In genomic region chr10:111009641-111010479, GRCm38 (mm10) we compare ENCODE assay signal across 8 mouse cellular contexts. TPM values are rescaled to one million over a fixed set of nuclear protein-coding genes. Genes with fewer than 3 reads are reported as not detected.
DNase-seq lines count a peak whose midpoint lies in the region; ATAC-seq and TF ChIP-seq lines count a peak whose summit lies in the region.

Zdhhc17 (minus strand) TSS chr10:111010140.

- no peak for TF ChIP-seq CTCF in ES-Bruce4 (IDR thresholded peaks at IDR 0.05; ENCODE audit: low read depth, low read length)
- TF ChIP-seq CTCF in heart, postnatal 0 days (IDR thresholded peaks at IDR 0.05; ENCODE audit: low read depth) = no peak
- no peak for TF ChIP-seq CTCF in stomach, postnatal 0 days (IDR thresholded peaks at IDR 0.05; ENCODE audit: low read depth)

- DNase-seq in heart, postnatal 0 days (ENCODE audit: low spot score) = peak; percentile 90
- peak; percentile 89 to 94 for DNase-seq in kidney, postnatal 4 days
- peak; percentile 87 for DNase-seq in stomach, postnatal 0 days (ENCODE audit: low spot score)

- 0 out of 2 replicates have a peak within 1 kb of the TSS, but pooled peaks have one; percentile 30 for H3K27ac ChIP-seq in ES-Bruce4 (ENCODE audit: insufficient read depth, low read length)
- peak within 1 kb of the TSS; percentile 99 for H3K27ac ChIP-seq in forebrain, embryonic 13.5 days
- H3K27ac ChIP-seq in heart, postnatal 0 days (ENCODE audit: low read depth) = peak within 1 kb of the TSS; percentile 98
- H3K27ac ChIP-seq in liver, embryonic 16.5 days (ENCODE audit: low read length) = peak within 1 kb of the TSS; percentile 93
- peak within 1 kb of the TSS; percentile 99 for H3K27ac ChIP-seq in neural tube, embryonic 12.5 days
- peak within 1 kb of the TSS; percentile 96 for H3K27ac ChIP-seq in stomach, postnatal 0 days (replicated peaks)

- H3K4me3 ChIP-seq in ES-Bruce4 (ENCODE audit: low read depth, low read length) = peak within 1 kb of the TSS; percentile 94
- peak within 1 kb of the TSS; percentile 86 for H3K4me3 ChIP-seq in forebrain, embryonic 13.5 days
- peak within 1 kb of the TSS; percentile 89 for H3K4me3 ChIP-seq in heart, postnatal 0 days (ENCODE audit: low read depth, low read length)
- peak within 1 kb of the TSS; percentile 89 for H3K4me3 ChIP-seq in liver, embryonic 16.5 days (ENCODE audit: low read depth, low read length)
- H3K4me3 ChIP-seq in neural tube, embryonic 12.5 days = peak within 1 kb of the TSS; percentile 89
- H3K4me3 ChIP-seq in stomach, postnatal 0 days (ENCODE audit: low read depth, low read length) = peak within 1 kb of the TSS; percentile 96

- no peak for TF ChIP-seq POLR2A in ES-Bruce4 (IDR thresholded peaks at IDR 0.05; ENCODE audit: insufficient read depth, low read length)

- no peaks in the 10 kb centered on the region for H3K36me3 ChIP-seq in ES-Bruce4 (ENCODE audit: control insufficient read depth, insufficient read depth, low read length, poor library complexity, severe bottlenecking)
- no peaks in the 10 kb centered on the region for H3K36me3 ChIP-seq in forebrain, embryonic 13.5 days (ENCODE audit: poor library complexity, severe bottlenecking)
- no peaks in the 10 kb centered on the region for H3K36me3 ChIP-seq in heart, postnatal 0 days (replicated peaks; ENCODE audit: control insufficient read depth, insufficient read depth, low read length)
- H3K36me3 ChIP-seq in liver, embryonic 16.5 days (ENCODE audit: control insufficient read depth, insufficient read depth) = no peaks in the 10 kb centered on the region
- no peaks in the 10 kb centered on the region for H3K36me3 ChIP-seq in neural tube, embryonic 12.5 days
- H3K36me3 ChIP-seq in stomach, postnatal 0 days (ENCODE audit: control insufficient read depth, insufficient read depth, low read length) = no peaks in the 10 kb centered on the region

- ATAC-seq in cerebellum, adult (ENCODE audit: insufficient number of reproducible peaks, low FRiP score, low TSS enrichment) = peak; percentile 87
- ATAC-seq in forebrain, embryonic 13.5 days = peak; percentile 94
- ATAC-seq in heart, postnatal 0 days (ENCODE audit: insufficient read depth, low read depth) = peak; percentile 92
- ATAC-seq in liver, embryonic 16.5 days (ENCODE audit: low read depth) = peak; percentile 93
- ATAC-seq in neural tube, embryonic 12.5 days (ENCODE audit: low FRiP score, low read depth) = peak; percentile 91
- peak; percentile 92 for ATAC-seq in stomach, postnatal 0 days (ENCODE audit: low FRiP score, low TSS enrichment)

- H3K9ac ChIP-seq in ES-Bruce4 (ENCODE audit: low read depth, poor library complexity, severe bottlenecking) = peak within 1 kb of the TSS; percentile 94
- H3K9ac ChIP-seq in forebrain, embryonic 13.5 days = peak within 1 kb of the TSS; percentile 98
- peak within 1 kb of the TSS; percentile 94 for H3K9ac ChIP-seq in heart, postnatal 0 days (replicated peaks; ENCODE audit: low read depth, low read length)
- H3K9ac ChIP-seq in liver, embryonic 16.5 days (ENCODE audit: low read depth, low read length) = peak within 1 kb of the TSS; percentile 93
- peak within 1 kb of the TSS; percentile 99 for H3K9ac ChIP-seq in neural tube, embryonic 12.5 days
- peak within 1 kb of the TSS; percentile 97 for H3K9ac ChIP-seq in stomach, postnatal 0 days (ENCODE audit: low read length)

- peak within 1 kb of the TSS; percentile 79 for H3K4me2 ChIP-seq in forebrain, embryonic 13.5 days
- peak within 1 kb of the TSS; percentile 96 for H3K4me2 ChIP-seq in heart, postnatal 0 days (ENCODE audit: low read depth, low read length)
- peak within 1 kb of the TSS; percentile 92 for H3K4me2 ChIP-seq in liver, embryonic 16.5 days (ENCODE audit: low read depth, low read length)
- H3K4me2 ChIP-seq in neural tube, embryonic 12.5 days (replicated peaks) = peak within 1 kb of the TSS; percentile 76
- H3K4me2 ChIP-seq in stomach, postnatal 0 days (replicated peaks; ENCODE audit: low read depth) = peak within 1 kb of the TSS; percentile 69

- WGBS in forebrain, embryonic 13.5 days = 1% methylated on average over 102 of the region's 112 CpGs
- WGBS in heart, postnatal 0 days = under 1% methylated on average over 90 of the region's 112 CpGs
- WGBS in liver, embryonic 16.5 days (ENCODE audit: insufficient replicate concordance) = under 1% methylated on average over 95 of the region's 112 CpGs
- under 1% methylated on average over 97 of the region's 112 CpGs for WGBS in neural tube, embryonic 12.5 days
- WGBS in stomach, postnatal 0 days = under 1% methylated on average over 46 of the region's 112 CpGs

- peaks cover 9% of the 10 kb centered on the region; the same call in 1 of the 2 replicates for H3K27me3 ChIP-seq in ES-Bruce4 (ENCODE audit: control insufficient read depth, insufficient read depth, low read length, poor library complexity, severe bottlenecking)
- H3K27me3 ChIP-seq in forebrain, embryonic 13.5 days = no peaks in the 10 kb centered on the region
- no peaks in the 10 kb centered on the region for H3K27me3 ChIP-seq in heart, postnatal 0 days (ENCODE audit: control insufficient read depth, insufficient read depth, low read length)
- peaks cover 3% of the 10 kb centered on the region; the same call in 1 of the 2 replicates for H3K27me3 ChIP-seq in liver, embryonic 16.5 days (ENCODE audit: control insufficient read depth, insufficient read depth, low read depth, low read length)
- no peaks in the 10 kb centered on the region for H3K27me3 ChIP-seq in neural tube, embryonic 12.5 days (replicated peaks)
- no peaks in the 10 kb centered on the region for H3K27me3 ChIP-seq in stomach, postnatal 0 days (ENCODE audit: control insufficient read depth, insufficient read depth, low read length)

- H3K9me3 ChIP-seq in ES-Bruce4 (replicated peaks; ENCODE audit: control insufficient read depth, insufficient read depth, low read length, poor library complexity, severe bottlenecking) = 0 out of 2 replicates have a peak, but pooled peaks cover 2% of the 10 kb centered on the region
- no peaks in the 10 kb centered on the region for H3K9me3 ChIP-seq in forebrain, embryonic 13.5 days (replicated peaks)
- H3K9me3 ChIP-seq in heart, postnatal 0 days (replicated peaks; ENCODE audit: control insufficient read depth, low read length) = no peaks in the 10 kb centered on the region
- H3K9me3 ChIP-seq in liver, embryonic 16.5 days (replicated peaks; ENCODE audit: control insufficient read depth, low read length) = no peaks in the 10 kb centered on the region
- no peaks in the 10 kb centered on the region for H3K9me3 ChIP-seq in neural tube, embryonic 12.5 days
- no peaks in the 10 kb centered on the region for H3K9me3 ChIP-seq in stomach, postnatal 0 days (ENCODE audit: control insufficient read depth, low read length)

- H3K4me1 ChIP-seq in ES-Bruce4 (ENCODE audit: control insufficient read depth, insufficient read depth, low read length) = no peaks in the 10 kb centered on the region
- H3K4me1 ChIP-seq in forebrain, embryonic 13.5 days = peaks cover 30% of the 10 kb centered on the region
- peaks cover 11% of the 10 kb centered on the region for H3K4me1 ChIP-seq in heart, postnatal 0 days (ENCODE audit: control insufficient read depth, insufficient read depth)
- H3K4me1 ChIP-seq in liver, embryonic 16.5 days (ENCODE audit: control insufficient read depth, low read depth, low read length) = peaks cover 31% of the 10 kb centered on the region
- H3K4me1 ChIP-seq in neural tube, embryonic 12.5 days = peaks cover 13% of the 10 kb centered on the region
- H3K4me1 ChIP-seq in stomach, postnatal 0 days (replicated peaks; ENCODE audit: control insufficient read depth, insufficient read depth) = no peaks in the 10 kb centered on the region

- no peak for TF ChIP-seq EP300 in ES-Bruce4 (IDR thresholded peaks at IDR 0.05; ENCODE audit: insufficient read depth, low read depth, low read length)
- no peak for TF ChIP-seq EP300 in heart, postnatal 0 days (IDR thresholded peaks at IDR 0.05; ENCODE audit: low read depth)
- TF ChIP-seq EP300 in stomach, postnatal 0 days (optimal IDR thresholded peaks at IDR 0.05) = no peak

RNA-seq across cellular contexts. Expression of gene Zdhhc17, which starts in this region (rescaled TPM):
- 31.3 and 33.6 TPM in 2 replicates for polyA plus RNA-seq in ES-Bruce4 (2011; ENCODE audit: insufficient read depth, insufficient read length, low read depth, missing spikeins)
- 46.0 and 46.9 TPM in 2 replicates for polyA plus RNA-seq in forebrain, embryonic 13.5 days (2015; fragmentation: Nextera tagmentation; extraction: Ambion mirVana)
- 26.8 and 35.5 TPM in 2 replicates for total RNA-seq in heart, postnatal 0 days (2014; rRNA removed; ENCODE audit: low replicate concordance)
- polyA plus RNA-seq in heart, postnatal 0 days (2015; fragmentation: Nextera tagmentation; extraction: Ambion mirVana) = 11.5 and 14.9 TPM in 2 replicates
- polyA plus RNA-seq in liver, embryonic 16.5 days (2015; fragmentation: Nextera tagmentation; extraction: Ambion mirVana) = 4.6 and 5.0 TPM in 2 replicates
- 45.0 and 45.6 TPM in 2 replicates for polyA plus RNA-seq in neural tube, embryonic 12.5 days (2016; fragmentation: Nextera tagmentation; extraction: Ambion mirVana)
- polyA plus RNA-seq in stomach, postnatal 0 days (2015; fragmentation: Nextera tagmentation; extraction: Ambion mirVana) = 6.1 and 6.4 TPM in 2 replicates

Comparison
In these comparisons a context has a peak if more than half of its experiments do, and no peak if none do; other contexts are left out.
1. Peak in every context shown above with its lines: DNase-seq, ATAC-seq, H3K4me3 ChIP-seq and H3K27ac ChIP-seq.
2. H3K27ac ChIP-seq: peak in every context shown above with its lines; median percentile 99 in forebrain, embryonic 13.5 days; 99 in neural tube, embryonic 12.5 days; 98 in heart, postnatal 0 days; 96 in stomach, postnatal 0 days; 93 in liver, embryonic 16.5 days; 30 in ES-Bruce4.